Mouse (Mus musculus): ENCODE data around the gene Ap2s1.
"Not testable (repeated sequence)": the region's sequence is repeated elsewhere in the genome, so short reads cannot be mapped to it uniquely, and the experiment has no call there.

Ap2s1 gene

GRCm38 (mm10) chr7:16738073-16738696, at the start of gene Ap2s1:
TSS of gene Ap2s1 (plus strand) at chr7:16738410.
- peak; percentile 99 for DNase-seq (ENCODE audit: low read depth)

GRCm38 (mm10) chr7:16689196-16689595, 49.0 kb upstream of the Ap2s1 start:
- no peak for DNase-seq (ENCODE audit: low read depth)

- DNase-seq (ENCODE audit: low read depth): peak; percentile 45
Measured at GRCm38 (mm10) chr7:16695025-16695424, 43.2 kb upstream of the Ap2s1 start.

GRCm38 (mm10) chr7:16699042-16699441, 39.2 kb upstream of the Ap2s1 start:
- DNase-seq (ENCODE audit: low read depth): peak; percentile 49

GRCm38 (mm10) chr7:16700583-16700982, 37.6 kb upstream of the Ap2s1 start:
- peak; percentile 50 for DNase-seq (ENCODE audit: low read depth)

- no peak for DNase-seq (ENCODE audit: low read depth)
Measured at GRCm38 (mm10) chr7:16706385-16706784, 31.8 kb upstream of the Ap2s1 start.

GRCm38 (mm10) chr7:16708244-16708643, 30.0 kb upstream of the Ap2s1 start:
- DNase-seq (ENCODE audit: low read depth): no peak

GRCm38 (mm10) chr7:16710604-16711003, 27.6 kb upstream of the Ap2s1 start:
- DNase-seq (ENCODE audit: low read depth): peak; percentile 42

- DNase-seq (ENCODE audit: low read depth): no peak
Measured at GRCm38 (mm10) chr7:16712633-16713415, 25.4 kb upstream of the Ap2s1 start.

GRCm38 (mm10) chr7:16716456-16717152, 21.6 kb upstream of the Ap2s1 start:
- not testable (repeated sequence) for DNase-seq (ENCODE audit: low read depth)

GRCm38 (mm10) chr7:16721629-16722028, 16.6 kb upstream of the Ap2s1 start, which contains the start of gene Ceacam9:
TSS of gene Ceacam9 (plus strand) at chr7:16721929.
- no peak for DNase-seq (ENCODE audit: low read depth)

GRCm38 (mm10) chr7:16722490-16722889, 15.7 kb upstream of the Ap2s1 start:
- not testable (repeated sequence) for DNase-seq (ENCODE audit: low read depth)

GRCm38 (mm10) chr7:16728596-16729348, 9.4 kb upstream of the Ap2s1 start:
- peak; percentile 85 for DNase-seq (ENCODE audit: low read depth)

- DNase-seq (ENCODE audit: low read depth): not testable (repeated sequence)
Measured at GRCm38 (mm10) chr7:16729563-16729962, 8.6 kb upstream of the Ap2s1 start.

GRCm38 (mm10) chr7:16730791-16731190, 7.4 kb upstream of the Ap2s1 start:
- no peak for DNase-seq (ENCODE audit: low read depth)

GRCm38 (mm10) chr7:16731893-16732422, 6.3 kb upstream of the Ap2s1 start:
- no peak for DNase-seq (ENCODE audit: low read depth)

- DNase-seq (ENCODE audit: low read depth): peak; percentile 22
Measured at GRCm38 (mm10) chr7:16737606-16738072, 571 bp upstream of the Ap2s1 start.

GRCm38 (mm10) chr7:16739056-16739604, 920 bp downstream of the Ap2s1 start:
- no peak for DNase-seq (ENCODE audit: low read depth)

GRCm38 (mm10) chr7:16745373-16745772, 7.2 kb downstream of the Ap2s1 start:
- DNase-seq (ENCODE audit: low read depth): no peak

- DNase-seq (ENCODE audit: low read depth): peak; percentile 92
Measured at GRCm38 (mm10) chr7:16746093-16746492, 7.9 kb downstream of the Ap2s1 start.

GRCm38 (mm10) chr7:16747656-16748055, 9.4 kb downstream of the Ap2s1 start:
- DNase-seq (ENCODE audit: low read depth): no peak

All from NIH3T3 (cell line).